Mouse (Mus musculus): ENCODE results near the gene Stxbp5. TPM values are rescaled to one million over a fixed set of nuclear protein-coding genes. Genes with fewer than 3 reads are reported as not detected.

Stxbp5 gene
- polyA plus RNA-seq, 1 experiment from 2014 or later, result 6.0 TPM

DNA sequence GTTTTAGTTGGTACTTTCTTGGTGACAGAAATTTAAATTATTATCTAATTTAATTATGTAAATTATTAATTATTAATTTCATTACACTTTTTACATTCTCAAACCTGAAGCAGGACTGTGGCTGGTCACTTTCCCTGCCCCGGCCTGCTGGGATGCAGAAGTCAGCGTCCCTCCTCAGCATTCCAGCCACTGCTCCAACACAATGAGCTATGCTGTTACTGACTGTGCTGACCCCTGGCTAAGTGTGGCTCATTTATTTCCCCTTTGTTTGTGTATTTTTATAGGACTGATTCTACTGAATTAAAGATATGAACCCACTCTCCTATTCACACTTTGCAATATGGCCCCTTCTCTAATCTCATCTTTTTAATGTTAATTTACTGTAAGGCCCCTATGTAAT lies 43.0 kb downstream of the Stxbp5 start:
- 68% methylated on average over 2 of the region's 2 CpGs for WGBS
- Histone ChIP-seq H3K36me3 (ENCODE audit: insufficient read depth) (peaks cover 4% of the 10 kb centered on the region; the same call in 1 of the 2 replicates), H3K9ac (no peak overlapping the region), H3K4me1 (ENCODE audit: insufficient read depth) (no peaks in the 10 kb centered on the region), H3K4me3 (ENCODE audit: low read depth, low read length) (no peak overlapping the region), H3K9me3 (ENCODE audit: low read depth, low read length) (peaks cover 2% of the 10 kb centered on the region; the same call in 1 of the 2 replicates), H3K4me2 (no peak overlapping the region), H3K27ac (ENCODE audit: low read depth) (no peak overlapping the region), H3K27me3 (ENCODE audit: insufficient read depth, low read length) (no peaks in the 10 kb centered on the region)
- no peak for TF ChIP-seq CTCF (IDR thresholded peaks at IDR 0.05; ENCODE audit: low read depth)
- ATAC-seq (ENCODE audit: insufficient read depth) (no peak), DNase-seq (no peak)

DNA sequence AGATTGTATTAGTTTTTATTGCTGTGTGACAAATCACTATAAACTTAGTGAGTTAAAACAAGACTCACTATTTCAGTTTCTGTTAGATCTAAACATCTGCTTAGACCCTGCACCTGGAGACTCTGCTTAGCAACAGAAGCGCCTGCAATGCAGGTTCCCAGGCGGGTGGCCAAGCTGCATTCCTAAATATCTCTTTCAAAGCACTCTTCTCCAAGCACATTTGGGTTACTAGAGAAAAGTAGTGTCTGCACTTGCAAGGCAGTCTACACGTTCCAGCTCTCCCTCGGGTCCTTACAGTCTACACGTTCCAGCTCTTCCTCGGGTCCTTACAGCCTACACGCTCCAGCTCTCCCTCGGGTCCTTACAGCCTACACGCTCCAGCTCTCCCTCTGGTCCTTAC lies 44.1 kb downstream of the Stxbp5 start:
- no peak overlapping the region for H3K4me3 ChIP-seq (ENCODE audit: low read depth, low read length)
- no peaks in the 10 kb centered on the region for H3K4me1 ChIP-seq (ENCODE audit: insufficient read depth)
- no peaks in the 10 kb centered on the region for H3K27me3 ChIP-seq (ENCODE audit: insufficient read depth, low read length)
- ATAC-seq (ENCODE audit: insufficient read depth), result no peak
- peaks cover 4% of the 10 kb centered on the region; the same call in 1 of the 2 replicates for H3K9me3 ChIP-seq (ENCODE audit: low read depth, low read length)
- WGBS, result 80% methylated on average over 9 of the region's 9 CpGs
- H3K9ac ChIP-seq, result no peak overlapping the region
- no peak overlapping the region for H3K4me2 ChIP-seq
- peaks cover 4% of the 10 kb centered on the region; the same call in 1 of the 2 replicates for H3K36me3 ChIP-seq (ENCODE audit: insufficient read depth)
- no peak for DNase-seq
- no peak overlapping the region for H3K27ac ChIP-seq (ENCODE audit: low read depth)
- no peak for TF ChIP-seq CTCF (IDR thresholded peaks at IDR 0.05; ENCODE audit: low read depth)

DNA sequence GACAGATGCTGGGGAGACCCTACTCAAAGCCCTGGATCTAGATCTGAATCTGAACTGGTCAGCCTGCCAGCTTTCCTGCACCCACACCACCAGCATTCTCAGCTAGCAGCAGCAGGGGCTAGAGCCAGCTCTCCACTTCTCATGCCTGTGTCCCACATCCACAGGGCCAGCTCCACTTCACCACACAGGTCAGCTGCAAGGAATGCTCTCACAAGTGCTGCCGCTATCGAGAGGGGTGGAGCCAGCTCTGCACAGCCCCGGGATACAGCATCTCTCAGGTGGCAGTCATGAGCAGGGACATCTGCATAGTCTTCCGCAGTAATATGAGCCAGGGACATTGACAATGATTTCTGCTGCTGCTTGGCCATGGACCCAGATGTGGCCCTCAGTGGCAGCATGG lies 54.5 kb downstream of the Stxbp5 start:
- H3K36me3 ChIP-seq (ENCODE audit: insufficient read depth), result no peaks in the 10 kb centered on the region
- no peak overlapping the region for H3K9ac ChIP-seq
- H3K9me3 ChIP-seq (ENCODE audit: low read depth, low read length), result no peaks in the 10 kb centered on the region
- 96% methylated on average over 4 of the region's 4 CpGs for WGBS
- no peak overlapping the region for H3K4me2 ChIP-seq
- no peaks in the 10 kb centered on the region for H3K27me3 ChIP-seq (ENCODE audit: insufficient read depth, low read length)
- no peak overlapping the region for H3K4me3 ChIP-seq (ENCODE audit: low read depth, low read length)
- ATAC-seq (ENCODE audit: insufficient read depth) (no peak), DNase-seq (no peak)
- no peak overlapping the region for H3K27ac ChIP-seq (ENCODE audit: low read depth)
- H3K4me1 ChIP-seq (ENCODE audit: insufficient read depth), result no peaks in the 10 kb centered on the region
- no peak for TF ChIP-seq CTCF (IDR thresholded peaks at IDR 0.05; ENCODE audit: low read depth)

DNA sequence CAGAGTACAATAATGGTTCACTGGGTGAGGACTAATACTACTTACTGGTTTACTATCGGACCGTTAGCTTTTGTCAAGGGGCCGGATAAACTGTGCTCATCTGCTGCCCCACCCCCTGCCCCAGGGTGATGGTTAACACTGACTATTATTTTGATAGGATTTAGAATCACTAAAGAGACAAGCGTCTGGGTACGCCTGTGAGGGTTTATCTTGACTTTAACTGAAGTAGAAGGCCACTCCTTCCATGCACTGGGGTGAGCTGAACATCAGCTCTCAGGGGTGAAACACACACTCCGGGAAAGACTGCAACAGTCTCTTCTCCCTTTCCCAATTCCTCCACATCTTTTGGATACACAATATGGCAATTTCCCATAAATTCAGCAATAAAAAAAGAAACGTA lies 61.5 kb downstream of the Stxbp5 start:
- TF ChIP-seq CTCF (IDR thresholded peaks at IDR 0.05; ENCODE audit: low read depth), result no peak
- Histone ChIP-seq H3K4me3 (ENCODE audit: low read depth, low read length) (no peak overlapping the region), H3K9me3 (ENCODE audit: low read depth, low read length) (no peaks in the 10 kb centered on the region), H3K27me3 (ENCODE audit: insufficient read depth, low read length) (no peaks in the 10 kb centered on the region), H3K4me2 (no peak overlapping the region), H3K36me3 (ENCODE audit: insufficient read depth) (peaks cover 7% of the 10 kb centered on the region; the same call in 1 of the 2 replicates), H3K27ac (ENCODE audit: low read depth) (no peak overlapping the region), H3K9ac (no peak overlapping the region), H3K4me1 (ENCODE audit: insufficient read depth) (no peaks in the 10 kb centered on the region)
- DNase-seq (no peak), ATAC-seq (ENCODE audit: insufficient read depth) (no peak)
- WGBS, result 75% methylated on average over 7 of the region's 7 CpGs

DNA sequence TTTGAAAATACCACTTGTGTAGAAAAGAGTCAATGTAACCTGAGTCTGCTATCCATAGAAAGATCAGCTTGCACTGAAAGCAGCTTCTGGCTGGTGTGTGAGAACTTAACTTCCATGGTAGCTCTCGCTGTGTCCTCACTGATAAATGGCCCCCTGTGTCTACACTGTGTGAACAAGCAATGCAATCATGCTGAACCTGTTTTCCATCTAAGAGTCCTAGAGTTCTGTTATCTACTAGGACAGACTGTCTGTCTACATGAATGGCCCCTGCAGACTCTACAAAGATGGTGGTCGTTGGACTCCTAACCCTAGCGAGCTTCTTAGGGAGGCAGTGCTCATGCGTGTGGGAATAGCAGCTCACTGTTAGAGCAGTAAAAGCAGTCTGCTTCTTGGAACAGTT lies 65.9 kb downstream of the Stxbp5 start:
- Histone ChIP-seq H3K9ac (no peak overlapping the region), H3K4me3 (ENCODE audit: low read depth, low read length) (no peak overlapping the region), H3K27ac (ENCODE audit: low read depth) (no peak overlapping the region), H3K27me3 (ENCODE audit: insufficient read depth, low read length) (no peaks in the 10 kb centered on the region), H3K4me1 (ENCODE audit: insufficient read depth) (no peaks in the 10 kb centered on the region), H3K9me3 (ENCODE audit: low read depth, low read length) (no peaks in the 10 kb centered on the region), H3K4me2 (no peak overlapping the region), H3K36me3 (ENCODE audit: insufficient read depth) (peaks cover 10% of the 10 kb centered on the region; the same call in 1 of the 2 replicates)
- ATAC-seq (ENCODE audit: insufficient read depth), result no peak
- no peak for TF ChIP-seq CTCF (IDR thresholded peaks at IDR 0.05; ENCODE audit: low read depth)
- no peak for DNase-seq
- WGBS, result 62% methylated on average over 4 of the region's 4 CpGs

DNA sequence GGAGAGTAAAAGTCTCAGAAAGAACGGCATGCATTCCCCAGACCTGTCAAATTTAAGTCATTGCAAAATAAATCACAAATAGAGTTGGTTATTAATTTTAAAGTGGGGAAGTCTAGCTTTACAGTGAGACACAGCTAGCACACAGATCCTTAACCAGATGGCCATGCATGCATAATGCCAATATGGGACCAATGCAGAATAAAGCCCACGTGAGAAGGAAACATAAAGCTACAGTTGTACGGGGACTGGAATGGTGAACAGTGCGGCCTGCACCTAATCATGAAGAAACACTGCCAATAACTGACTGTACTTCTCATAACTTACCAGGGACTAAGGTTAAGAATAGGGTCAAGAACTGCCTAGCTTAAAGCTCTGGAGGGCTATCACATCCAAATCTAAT lies 67.9 kb downstream of the Stxbp5 start:
- no peak overlapping the region for H3K4me2 ChIP-seq
- no peaks in the 10 kb centered on the region for H3K27me3 ChIP-seq (ENCODE audit: insufficient read depth, low read length)
- no peak overlapping the region for H3K4me3 ChIP-seq (ENCODE audit: low read depth, low read length)
- no peak overlapping the region for H3K27ac ChIP-seq (ENCODE audit: low read depth)
- no peak for ATAC-seq (ENCODE audit: insufficient read depth)
- no peak for DNase-seq
- no peak overlapping the region for H3K9ac ChIP-seq
- no peak for TF ChIP-seq CTCF (IDR thresholded peaks at IDR 0.05; ENCODE audit: low read depth)
- H3K36me3 ChIP-seq (ENCODE audit: insufficient read depth), result peaks cover 10% of the 10 kb centered on the region; the same call in 1 of the 2 replicates
- WGBS, result 85% methylated on average over 4 of the region's 4 CpGs
- no peaks in the 10 kb centered on the region for H3K4me1 ChIP-seq (ENCODE audit: insufficient read depth)
- no peaks in the 10 kb centered on the region for H3K9me3 ChIP-seq (ENCODE audit: low read depth, low read length)

DNA sequence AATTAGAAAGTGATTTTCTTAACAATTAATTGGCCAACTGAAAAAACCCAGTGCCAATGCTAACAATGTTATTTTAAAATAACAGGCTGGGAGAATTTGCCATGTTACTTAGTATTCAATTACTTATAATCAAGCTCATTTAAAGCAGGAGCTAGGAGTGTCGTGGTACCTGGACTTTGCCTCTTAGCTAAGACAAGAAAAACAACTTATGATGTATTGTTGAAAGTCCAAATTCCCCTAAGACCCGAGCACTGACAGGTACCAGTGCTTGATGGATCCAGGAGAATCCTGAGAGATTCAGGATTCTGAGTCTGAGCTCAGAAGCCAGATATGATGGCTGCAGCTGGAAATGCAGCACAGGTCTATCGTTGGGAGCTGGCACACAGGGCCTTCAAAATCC lies 71.1 kb downstream of the Stxbp5 start:
- Histone ChIP-seq H3K27ac (ENCODE audit: low read depth) (no peak overlapping the region), H3K9me3 (ENCODE audit: low read depth, low read length) (no peaks in the 10 kb centered on the region), H3K9ac (no peak overlapping the region), H3K36me3 (ENCODE audit: insufficient read depth) (peaks cover 5% of the 10 kb centered on the region; the same call in 1 of the 2 replicates), H3K27me3 (ENCODE audit: insufficient read depth, low read length) (no peaks in the 10 kb centered on the region), H3K4me3 (ENCODE audit: low read depth, low read length) (no peak overlapping the region), H3K4me2 (no peak overlapping the region), H3K4me1 (ENCODE audit: insufficient read depth) (no peaks in the 10 kb centered on the region)
- ATAC-seq (ENCODE audit: insufficient read depth), result no peak
- DNase-seq, result no peak
- TF ChIP-seq CTCF (IDR thresholded peaks at IDR 0.05; ENCODE audit: low read depth), result no peak
- WGBS, result 75% methylated on average over 3 of the region's 3 CpGs

DNA sequence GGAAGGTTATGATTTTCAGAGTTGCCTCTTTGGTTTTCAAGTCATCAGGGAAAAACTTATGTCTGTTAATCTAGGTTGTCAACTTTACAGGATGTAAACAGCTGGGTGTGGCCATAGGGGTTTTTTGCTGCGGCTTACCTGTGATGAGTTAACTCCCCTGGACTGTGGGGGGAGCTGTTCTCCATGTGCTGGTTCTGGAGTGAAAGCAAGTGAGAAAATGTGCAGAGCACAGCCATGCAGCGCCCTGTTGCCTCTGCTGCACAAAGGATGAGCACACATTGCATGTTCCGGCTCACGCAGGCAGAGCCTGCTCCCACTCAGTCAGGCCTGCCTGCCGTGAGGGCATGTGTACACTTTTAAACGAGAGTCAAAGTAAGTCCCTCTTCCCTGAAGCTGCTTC lies 79.6 kb downstream of the Stxbp5 start:
- no peak for DNase-seq

More for the DNA sequence above, 79.6 kb downstream of the Stxbp5 start:
- H3K4me2 ChIP-seq, result no peak overlapping the region
- no peaks in the 10 kb centered on the region for H3K27me3 ChIP-seq (ENCODE audit: insufficient read depth, low read length)
- 54% methylated on average over 6 of the region's 6 CpGs for WGBS
- no peak overlapping the region for H3K27ac ChIP-seq (ENCODE audit: low read depth)
- H3K4me1 ChIP-seq (ENCODE audit: insufficient read depth), result no peaks in the 10 kb centered on the region
- no peak overlapping the region for H3K4me3 ChIP-seq (ENCODE audit: low read depth, low read length)
- no peak overlapping the region for H3K9ac ChIP-seq
- ATAC-seq (ENCODE audit: insufficient read depth), result no peak
- H3K36me3 ChIP-seq (ENCODE audit: insufficient read depth), result 0 out of 2 replicates have a peak, but pooled peaks cover 4% of the 10 kb centered on the region
- 0 out of 2 replicates have a peak, but pooled peaks have one; percentile 8 for TF ChIP-seq CTCF (IDR thresholded peaks at IDR 0.05; ENCODE audit: low read depth)
- no peaks in the 10 kb centered on the region for H3K9me3 ChIP-seq (ENCODE audit: low read depth, low read length)

Measured in lung, embryonic 14.5 days (tissue).